Mouse (Mus musculus): ENCODE data around the gene Polr3g. TPM values are rescaled to one million over a fixed set of nuclear protein-coding genes. Genes with fewer than 3 reads are reported as not detected.
"Not testable (repeated sequence)": the region's sequence is repeated elsewhere in the genome, so short reads cannot be mapped to it uniquely, and the experiment has no call there.

Polr3g gene
- 1 to 10 TPM; 2.7 to 4.2 TPM for total RNA-seq (2021)

- DNase-seq (ENCODE audit: low spot score in 2 of 2), result peak; percentile 96
- intact Hi-C loops (cut with DNase I), result loop anchor here (1.0 to 5.0 kb wide), 3 partner anchors 51 to 829 kb away; partner anchors contain the start of gene Arrdc3
These were observed at the start of gene Polr3g, which contains the start of gene Mblac2 for GRCm38 (mm10) chr13:81710775-81711545. Gene Polr3g, minus strand, starts transcription at chr13:81711013. Gene Mblac2, plus strand, starts transcription at chr13:81711341.

GRCm38 (mm10) chr13:81760379-81760778 is 49.6 kb upstream of the Polr3g start:
- intact Hi-C loops (cut with DNase I), result loop anchor here (5.0 kb wide), 1 partner anchor 898 kb away; no protein-coding TSS in a partner anchor
- DNase-seq (ENCODE audit: low spot score in 2 of 2), result peak in 1 of 2 experiments; percentile 21

- intact Hi-C loops (cut with DNase I), result no loop called here
- DNase-seq (ENCODE audit: low spot score in 2 of 2), result no peak
These were observed 46.3 kb upstream of the Polr3g start for GRCm38 (mm10) chr13:81757058-81757660.

DNA sequence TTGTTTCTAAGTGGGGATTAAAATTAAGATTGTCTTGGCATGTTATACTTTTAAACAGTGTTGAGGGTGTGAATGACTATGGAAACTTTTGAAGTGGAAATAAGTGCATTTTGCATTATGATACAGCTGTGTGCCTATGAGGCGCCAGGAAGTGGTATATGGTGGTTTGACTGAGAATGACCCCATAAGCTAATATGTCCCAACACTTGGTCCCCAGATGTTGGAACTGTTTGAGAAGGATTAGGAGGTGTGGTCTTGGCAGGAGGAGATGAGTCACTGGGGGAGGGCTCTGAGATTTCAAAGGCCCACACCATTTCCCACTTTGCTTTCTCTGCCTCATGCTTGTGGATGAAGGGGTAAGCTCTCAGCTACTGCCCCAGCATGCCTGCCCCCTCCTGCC is 44.5 kb upstream of the Polr3g start:
- intact Hi-C loops (cut with DNase I), result no loop called here

GRCm38 (mm10) chr13:81754878-81755277 is 44.1 kb upstream of the Polr3g start:
- intact Hi-C loops (cut with DNase I), result loop anchor here (5.0 kb wide), 1 partner anchor 98 kb away; the partner anchor contains the start of gene Lysmd3

More for the DNA sequence above, 44.5 kb upstream of the Polr3g start:
- DNase-seq (ENCODE audit: low spot score in 2 of 2), result no peak

GRCm38 (mm10) chr13:81744092-81744396 is 33.2 kb upstream of the Polr3g start:
- DNase-seq (ENCODE audit: low spot score in 2 of 2), result no peak
- intact Hi-C loops (cut with DNase I), result no loop called here

More at GRCm38 (mm10) chr13:81754878-81755277, 44.1 kb upstream of the Polr3g start:
- DNase-seq (ENCODE audit: low spot score in 2 of 2), result no peak

DNA sequence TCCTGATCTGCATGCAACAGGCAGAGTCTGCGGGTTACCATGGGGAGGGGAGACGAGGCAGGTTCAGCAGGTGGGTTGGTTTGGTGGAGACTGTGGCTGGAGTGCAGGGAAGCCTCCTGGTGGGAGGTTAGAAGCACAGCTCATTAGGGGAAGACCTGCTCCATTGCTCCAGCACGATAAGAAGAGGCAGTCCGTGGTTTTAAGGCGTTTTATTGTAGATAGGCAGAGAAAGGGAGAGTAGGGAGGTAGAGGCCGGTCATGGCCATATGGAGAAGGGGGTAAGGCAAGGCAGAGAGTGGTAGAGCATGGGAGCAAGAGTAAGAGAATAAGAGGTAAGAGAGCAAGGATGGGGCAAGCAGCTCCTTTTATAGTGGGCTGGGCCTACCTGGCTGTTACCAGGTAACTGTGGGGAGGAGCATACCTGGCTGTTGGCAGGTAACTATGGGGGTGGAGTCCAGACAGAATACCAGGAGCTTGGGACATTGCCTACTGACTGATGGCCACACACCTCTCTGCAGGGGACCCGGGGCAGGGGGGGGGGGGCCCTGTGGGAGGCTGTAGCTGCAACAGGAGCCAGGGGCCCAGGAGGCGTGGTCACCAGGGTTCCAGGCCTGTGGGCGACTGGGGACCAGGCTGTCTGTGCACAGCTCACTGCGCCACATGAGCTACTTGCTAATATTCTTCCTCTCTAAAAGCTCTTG is 32.7 kb upstream of the Polr3g start:
- intact Hi-C loops (cut with DNase I), result no loop called here
- no peak for DNase-seq (ENCODE audit: low spot score in 2 of 2)

DNA sequence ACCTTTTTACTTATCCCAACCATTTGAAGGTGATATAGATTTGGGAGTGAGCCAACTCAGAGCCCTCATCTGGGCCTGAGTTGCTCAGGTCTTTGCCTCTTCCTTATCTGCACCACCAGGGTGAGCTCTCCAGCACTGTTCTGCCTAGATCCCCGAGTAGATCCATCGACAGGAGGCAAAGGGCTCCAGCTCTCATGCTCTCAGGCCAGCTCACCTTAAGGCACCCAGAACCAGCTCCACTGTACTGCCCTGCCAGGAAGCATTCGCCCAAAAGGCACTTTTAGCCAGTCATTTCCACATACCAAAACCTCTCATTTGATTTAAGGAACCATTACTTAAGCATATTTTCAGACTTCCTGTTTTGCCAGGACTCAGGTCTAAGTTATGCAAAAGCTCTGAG is 30.1 kb upstream of the Polr3g start:
- DNase-seq (ENCODE audit: low spot score in 2 of 2), result no peak

GRCm38 (mm10) chr13:81736606-81737005 is 25.8 kb upstream of the Polr3g start:
- no peak for DNase-seq (ENCODE audit: low spot score in 2 of 2)
- intact Hi-C loops (cut with DNase I), result no loop called here

More for the DNA sequence above, 30.1 kb upstream of the Polr3g start:
- intact Hi-C loops (cut with DNase I), result no loop called here

DNA sequence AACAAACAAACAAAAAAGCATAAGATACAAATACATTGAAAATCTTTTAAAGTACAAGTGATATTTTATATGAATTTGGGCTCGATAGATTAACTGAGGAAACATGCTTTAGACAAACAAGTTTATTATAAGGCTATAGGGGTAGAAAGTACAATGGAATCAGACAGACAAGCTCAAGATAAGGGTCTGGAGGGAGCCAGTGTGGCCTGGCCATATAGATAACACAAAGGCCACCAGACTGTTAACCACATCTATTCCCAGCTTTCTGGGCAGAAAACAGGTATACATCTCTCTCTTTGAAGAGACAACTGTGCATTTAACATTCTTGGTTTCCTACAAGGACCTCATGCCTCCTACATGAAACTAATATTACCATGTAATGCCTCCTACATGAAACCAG is 19.5 kb upstream of the Polr3g start:
- intact Hi-C loops (cut with DNase I), result no loop called here
- DNase-seq (ENCODE audit: low spot score in 2 of 2), result no peak

- no peak for DNase-seq (ENCODE audit: low spot score in 2 of 2)
- intact Hi-C loops (cut with DNase I), result no loop called here
These were observed 18.3 kb upstream of the Polr3g start for GRCm38 (mm10) chr13:81729102-81729501.

GRCm38 (mm10) chr13:81728141-81728540 is 17.3 kb upstream of the Polr3g start:
- intact Hi-C loops (cut with DNase I); DNase-seq (ENCODE audit: low spot score in 2 of 2): not testable (repeated sequence)

DNA sequence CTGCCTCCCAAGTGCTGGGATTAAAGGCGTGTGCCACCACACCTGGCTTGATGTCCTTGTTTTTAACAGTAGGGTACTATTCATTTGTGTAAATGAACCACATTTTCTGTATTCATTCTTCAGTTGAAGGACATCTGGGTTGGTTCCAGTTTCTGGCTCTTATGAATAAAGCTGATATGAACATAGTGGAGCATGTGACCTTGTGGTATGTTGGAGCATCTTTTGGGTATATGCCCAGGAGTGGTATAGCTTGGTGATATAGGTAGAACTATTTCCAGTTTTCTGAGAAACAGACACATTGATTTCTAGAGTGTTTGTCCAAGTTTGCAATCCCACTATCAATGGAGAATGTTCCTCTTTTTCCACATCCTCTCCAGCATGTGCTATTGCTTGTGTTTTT is 3.1 kb upstream of the Polr3g start:
- DNase-seq (ENCODE audit: low spot score in 2 of 2), result no peak
- intact Hi-C loops (cut with DNase I), result loop anchor here (5.0 kb wide), 1 partner anchor 832 kb away; the partner anchor contains the start of gene Arrdc3

- intact Hi-C loops (cut with DNase I), result loop anchor here (1.0 to 5.0 kb wide), 3 partner anchors 51 to 829 kb away; partner anchors contain the start of gene Arrdc3
These were observed 946 bp upstream of the Polr3g start for GRCm38 (mm10) chr13:81711546-81712371.

GRCm38 (mm10) chr13:81710266-81710665 is 547 bp downstream of the Polr3g start:
- intact Hi-C loops (cut with DNase I), result loop anchor here (5.0 kb wide), 1 partner anchor 828 kb away; the partner anchor contains the start of gene Arrdc3

More at GRCm38 (mm10) chr13:81711546-81712371, 946 bp upstream of the Polr3g start:
- DNase-seq (ENCODE audit: low spot score in 2 of 2), result peak in 1 of 2 experiments; percentile 49

DNA sequence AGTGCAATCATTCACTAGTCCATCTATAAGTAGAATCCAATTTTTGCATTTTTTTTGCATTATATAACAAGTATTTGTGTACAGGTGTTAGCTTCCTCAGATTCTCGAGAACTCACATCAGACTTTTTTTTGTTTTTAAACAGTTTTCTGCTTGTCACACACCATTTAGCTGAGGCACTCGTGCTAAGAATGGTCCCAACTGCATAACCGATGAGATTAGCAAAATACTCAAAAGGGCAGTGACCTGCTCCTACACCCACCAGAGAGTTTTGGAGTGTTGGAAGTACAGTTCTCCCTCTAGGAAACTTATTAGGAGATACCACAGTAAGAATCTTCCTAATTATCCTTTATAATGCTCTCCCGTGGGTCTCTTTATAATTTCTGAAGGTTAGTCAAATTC is 1.0 kb downstream of the Polr3g start:
- intact Hi-C loops (cut with DNase I), result loop anchor here (5.0 kb wide), 1 partner anchor 828 kb away; the partner anchor contains the start of gene Arrdc3
- no peak for DNase-seq (ENCODE audit: low spot score in 2 of 2)

More at GRCm38 (mm10) chr13:81710266-81710665, 547 bp downstream of the Polr3g start:
- no peak for DNase-seq (ENCODE audit: low spot score in 2 of 2)

GRCm38 (mm10) chr13:81706311-81706710 is 4.5 kb downstream of the Polr3g start:
- no peak for DNase-seq (ENCODE audit: low spot score in 2 of 2)

DNA sequence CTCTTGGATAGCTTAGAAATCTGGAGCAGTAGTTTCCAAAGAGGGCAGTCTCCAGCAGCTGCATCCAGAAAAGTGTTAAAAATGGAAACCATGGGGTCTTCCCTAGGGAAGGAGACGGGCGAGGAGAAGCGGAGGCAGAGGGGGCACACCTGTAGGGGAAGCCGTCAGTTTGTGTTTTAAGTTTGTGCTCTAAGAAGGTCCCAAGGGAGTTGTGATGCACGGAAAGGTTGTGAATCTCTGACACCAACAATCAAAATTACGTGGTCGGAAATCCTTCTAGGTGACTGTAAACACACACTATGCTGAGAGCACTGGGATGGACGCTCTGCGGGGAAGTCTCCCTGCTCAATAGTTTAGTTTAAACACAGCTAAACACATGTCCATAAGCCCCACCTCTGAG is 7.2 kb downstream of the Polr3g start:
- intact Hi-C loops (cut with DNase I), result no loop called here
- DNase-seq (ENCODE audit: low spot score in 2 of 2), result no peak

More at GRCm38 (mm10) chr13:81706311-81706710, 4.5 kb downstream of the Polr3g start:
- intact Hi-C loops (cut with DNase I), result no loop called here

GRCm38 (mm10) chr13:81703148-81703547 is 7.7 kb downstream of the Polr3g start:
- intact Hi-C loops (cut with DNase I), result no loop called here
- DNase-seq (ENCODE audit: low spot score in 2 of 2), result no peak
